Mouse (Mus musculus) hindbrain, embryonic 11.5 days (tissue): ENCODE data around the gene AC141477.1. TPM values are rescaled to one million over a fixed set of nuclear protein-coding genes. Genes with fewer than 3 reads are reported as not detected.

ENCODE experiments used
- polyA plus RNA-seq: library from polyadenylated mRNA; unstranded; fragments of >200 nt; fragmentation: Nextera tagmentation; extraction: Ambion mirVana; gene quantifications from 2 replicates; pipeline ENCODE4 v1.2.1, GENCODE M21; 2014

Gene AC141477.1
- polyA plus RNA-seq, 1 experiment from 2014 or later = not detected

Other genes starting within 250 kb of the AC141477.1 start
- gene Prmt2, start 202.6 kb downstream of the AC141477.1 start, polyA plus RNA-seq = 113 TPM in 2 replicates
- gene S100b, start 186.6 kb downstream of the AC141477.1 start, polyA plus RNA-seq = 0.42 and 0.45 TPM in 2 replicates
- 4.1 and 7.1 TPM in 2 replicates for gene Dip2a, start 95.2 kb downstream of the AC141477.1 start, polyA plus RNA-seq
- gene Pcnt, start 2.3 kb upstream of the AC141477.1 start, polyA plus RNA-seq = 16.5 TPM in 2 replicates
- not detected in 2 replicates for gene 2610028H24Rik, start 8.6 kb upstream of the AC141477.1 start, polyA plus RNA-seq
- gene Mcm3ap, start 28.5 kb upstream of the AC141477.1 start, polyA plus RNA-seq = 66.8 and 67.5 TPM in 2 replicates
- 5.3 and 5.8 TPM in 2 replicates for gene Ybey, start 28.7 kb upstream of the AC141477.1 start, polyA plus RNA-seq
- 45.1 and 56.4 TPM in 2 replicates for gene Lss, start 91.1 kb upstream of the AC141477.1 start, polyA plus RNA-seq
- gene Spatc1l, start 121.8 kb upstream of the AC141477.1 start, polyA plus RNA-seq = 0.22 TPM in 1 of 2 replicates, not detected in the other
- not detected in 2 replicates for gene Ftcd, start 135.2 kb upstream of the AC141477.1 start, polyA plus RNA-seq
- gene Col6a2, start 183.2 kb upstream of the AC141477.1 start, polyA plus RNA-seq = 12.6 and 13.3 TPM in 2 replicates